Mouse (Mus musculus) embryonic fibroblast, embryonic 13.5 days (primary cell): ENCODE data around the gene Frs2.

ENCODE experiments used
- CTCF ChIP-seq: IDR thresholded peaks from 2 replicates; pipeline ENCODE4 v1.5.1; 2011; ENCODE audit warnings: mild to moderate bottlenecking, control low read depth, low read length, moderate library complexity, borderline replicate concordance; ENCODE audit not compliant: insufficient read depth
- POLR2A ChIP-seq: IDR thresholded peaks from 2 replicates; pipeline ENCODE4 v1.6.1; 2011; ENCODE audit warnings: low read depth, mild to moderate bottlenecking, control low read depth, low read length, moderate library complexity

- TF ChIP-seq POLR2A (no peak), CTCF (no peak)
Observed at GRCm38 (mm10) chr10:117115652-117116051, 32.7 kb downstream of the Frs2 start.
